Mouse (Mus musculus) liver, embryonic 13.5 days (tissue): Measurements from ENCODE around the gene Lrfn4. TPM values are rescaled to one million over a fixed set of nuclear protein-coding genes. Genes with fewer than 3 reads are reported as not detected.
"Not testable (repeated sequence)": the region's sequence is repeated elsewhere in the genome, so short reads cannot be mapped to it uniquely, and the experiment has no call there.

Experiments used
- ATAC-seq: fragments of 200-750 bp; cut with Nextera tagmentation; 2 replicates; pipeline ENCODE4 v1.8.0; 2017; ENCODE audit warnings: low read depth, mild to moderate bottlenecking, moderate number of reproducible peaks, moderate library complexity
- DNase-seq: peaks from one replicate; pipeline ENCODE4 v3.0.0; 2022
- H3K27ac ChIP-seq: fragments of 300-500 bp; sonication (generic); 2 replicates; pipeline ENCODE4 v1.5.1; 2015; ENCODE audit warnings: moderate library complexity, mild to moderate bottlenecking, inconsistent platforms
- H3K27me3 ChIP-seq: fragments of 300-500 bp; sonication (generic); 2 replicates; pipeline ENCODE4 v1.6.1; 2015; ENCODE audit warnings: mild to moderate bottlenecking, inconsistent platforms
- H3K36me3 ChIP-seq: fragments of 300-500 bp; sonication (generic); 2 replicates; pipeline ENCODE4 v1.6.1; 2015; ENCODE audit warnings: mild to moderate bottlenecking, inconsistent platforms
- H3K4me1 ChIP-seq: fragments of 300-500 bp; sonication (generic); replicated peaks from 2 replicates; pipeline ENCODE4 v1.6.1; 2015; ENCODE audit warnings: inconsistent platforms
- H3K4me2 ChIP-seq: fragments of 300-500 bp; sonication (generic); 2 replicates; pipeline ENCODE4 v1.6.1; 2015; ENCODE audit warnings: inconsistent platforms, mild to moderate bottlenecking, moderate library complexity
- H3K4me3 ChIP-seq: fragments of 300-500 bp; sonication (generic); replicated peaks from 2 replicates; pipeline ENCODE4 v1.5.1; 2015; ENCODE audit warnings: mild to moderate bottlenecking, inconsistent platforms
- H3K9ac ChIP-seq: fragments of 300-500 bp; sonication (generic); 2 replicates; pipeline ENCODE4 v1.6.1; 2015; ENCODE audit warnings: mild to moderate bottlenecking, inconsistent platforms
- H3K9me3 ChIP-seq: fragments of 300-500 bp; sonication (generic); replicated peaks from 2 replicates; pipeline ENCODE4 v1.6.1; 2016; ENCODE audit warnings: inconsistent platforms
- WGBS: fragments of 180-500 bp; shearing (Covaris S2); methylation state at CpG from one replicate; pipeline ENCODE4 v1.1.7; 2015; ENCODE audit not compliant: insufficient replicate concordance; 5-methylcytosine and 5-hydroxymethylcytosine counted together
- polyA plus RNA-seq: library from polyadenylated mRNA; unstranded; fragments of >200 nt; fragmentation: Nextera tagmentation; extraction: Ambion mirVana; gene quantifications from 2 replicates; pipeline ENCODE4 v1.2.1, GENCODE M21; 2015

Lrfn4 gene
- polyA plus RNA-seq, 1 experiment from 2014 or later, result 0.59 TPM

DNA sequence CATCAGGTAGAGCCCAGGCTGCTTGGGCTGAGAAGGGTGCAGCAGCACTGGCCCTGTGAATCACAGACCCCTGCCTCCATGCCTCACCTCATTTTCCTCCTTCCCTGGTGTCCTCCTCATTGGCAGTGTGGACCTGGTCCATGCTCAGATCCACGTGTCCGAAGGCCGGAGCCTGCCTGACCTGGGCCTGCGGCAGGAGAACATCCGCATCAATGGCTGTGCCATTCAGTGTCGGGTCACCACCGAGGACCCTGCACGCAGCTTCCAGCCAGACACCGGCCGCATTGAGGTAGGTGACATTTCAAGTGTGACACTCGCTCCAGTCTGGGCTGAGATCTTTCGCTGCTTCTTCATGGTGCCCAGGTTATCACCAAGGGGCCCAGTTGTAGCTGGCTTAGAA lies 8.1 kb downstream of the Lrfn4 start:
- H3K9ac ChIP-seq, result no peak overlapping the region
- H3K4me3 ChIP-seq, result no peak overlapping the region
- H3K27me3 ChIP-seq, result no peaks in the 10 kb centered on the region
- DNase-seq (no peak), ATAC-seq (no peak)
- H3K36me3 ChIP-seq, result peaks cover 7% of the 10 kb centered on the region
- H3K4me1 ChIP-seq, result peaks cover 27% of the 10 kb centered on the region
- H3K4me2 ChIP-seq, result no peak overlapping the region
- H3K9me3 ChIP-seq, result no peaks in the 10 kb centered on the region
- 87% methylated on average over 12 of the region's 12 CpGs for WGBS
- H3K27ac ChIP-seq, result no peak overlapping the region

DNA sequence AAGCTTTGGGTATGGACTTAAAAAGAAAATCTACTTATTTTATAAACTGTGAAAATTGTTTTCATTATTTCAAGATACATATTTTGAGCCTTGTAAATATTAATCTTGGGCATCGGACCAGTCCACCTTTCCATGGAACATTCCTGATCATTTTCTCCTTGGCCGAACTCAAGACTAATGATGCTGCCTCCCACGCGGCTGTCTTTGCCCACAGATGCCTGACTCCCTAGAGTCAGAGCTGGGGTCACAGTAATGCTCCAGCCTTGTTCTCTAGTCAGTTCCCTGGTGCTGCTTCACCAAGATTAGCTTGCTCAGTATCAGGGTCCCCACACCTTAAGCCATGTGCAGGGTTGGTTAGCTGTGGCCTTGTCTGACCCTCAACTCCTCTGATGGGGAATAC lies 9.8 kb downstream of the Lrfn4 start:
- Histone ChIP-seq H3K4me3 (no peak overlapping the region), H3K4me2 (no peak overlapping the region), H3K9ac (no peak overlapping the region), H3K27ac (no peak overlapping the region; the same call in 1 of the 2 replicates), H3K4me1 (peaks cover 27% of the 10 kb centered on the region), H3K36me3 (peaks cover 15% of the 10 kb centered on the region), H3K9me3 (no peaks in the 10 kb centered on the region), H3K27me3 (no peaks in the 10 kb centered on the region)
- DNase-seq, result no peak
- whole genome bisulfite sequencing, result 81% methylated on average over 4 of the region's 4 CpGs
- no peak for ATAC-seq

DNA sequence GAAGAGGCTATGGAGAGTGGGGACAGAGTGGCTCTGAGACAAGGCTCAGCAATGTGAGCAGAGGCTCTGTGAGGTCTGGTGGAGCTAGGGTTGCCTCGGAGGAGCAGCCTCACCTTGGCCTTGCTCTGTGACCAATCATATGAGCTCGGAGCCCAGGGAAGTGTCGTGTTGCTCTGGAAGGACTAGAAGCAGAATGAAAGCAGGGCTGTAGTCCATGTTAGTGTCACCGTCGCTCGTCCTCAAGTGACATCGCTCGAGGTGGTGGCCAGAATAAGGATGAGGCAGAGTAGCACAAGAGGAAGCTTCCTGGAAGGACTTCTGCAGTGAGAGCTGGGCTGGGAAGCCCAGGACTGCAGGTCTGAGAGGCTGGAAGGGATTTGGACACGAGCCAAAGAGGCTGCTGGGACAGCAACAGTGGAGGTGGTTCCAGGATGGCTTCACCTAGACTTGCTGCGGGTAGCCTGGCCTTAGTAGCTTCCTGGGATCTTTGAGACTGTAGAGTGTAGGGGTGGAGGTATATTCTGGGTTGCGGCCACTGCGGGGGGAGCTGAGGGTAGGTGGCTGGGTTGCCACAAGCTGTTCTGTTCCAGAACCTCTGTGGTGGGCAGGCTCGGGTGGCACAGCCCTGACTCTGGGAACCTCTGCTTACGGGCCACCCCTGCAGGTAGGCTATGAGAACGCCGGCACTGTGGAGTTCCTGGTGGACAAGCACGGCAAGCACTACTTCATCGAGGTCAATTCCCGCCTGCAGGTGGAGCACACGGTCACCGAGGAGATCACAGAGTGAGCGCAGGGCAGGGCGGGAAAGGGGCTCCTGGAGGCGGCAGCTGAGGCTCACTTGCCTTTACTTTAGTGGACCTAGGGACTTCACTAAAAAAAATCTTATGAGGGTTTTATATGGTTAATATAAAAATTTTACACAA lies 11.4 kb downstream of the Lrfn4 start:
- DNase-seq (no peak), ATAC-seq (peak; percentile 46)
- 40% methylated on average over 24 of the region's 24 CpGs for WGBS
- H3K4me1 ChIP-seq, result peaks cover 27% of the 10 kb centered on the region
- no peak overlapping the region for H3K4me2 ChIP-seq
- H3K9me3 ChIP-seq, result no peaks in the 10 kb centered on the region
- no peak overlapping the region for H3K4me3 ChIP-seq
- no peak overlapping the region for H3K27ac ChIP-seq
- H3K9ac ChIP-seq, result no peak overlapping the region; the same call in 1 of the 2 replicates
- H3K36me3 ChIP-seq, result peaks cover 15% of the 10 kb centered on the region
- no peaks in the 10 kb centered on the region for H3K27me3 ChIP-seq

DNA sequence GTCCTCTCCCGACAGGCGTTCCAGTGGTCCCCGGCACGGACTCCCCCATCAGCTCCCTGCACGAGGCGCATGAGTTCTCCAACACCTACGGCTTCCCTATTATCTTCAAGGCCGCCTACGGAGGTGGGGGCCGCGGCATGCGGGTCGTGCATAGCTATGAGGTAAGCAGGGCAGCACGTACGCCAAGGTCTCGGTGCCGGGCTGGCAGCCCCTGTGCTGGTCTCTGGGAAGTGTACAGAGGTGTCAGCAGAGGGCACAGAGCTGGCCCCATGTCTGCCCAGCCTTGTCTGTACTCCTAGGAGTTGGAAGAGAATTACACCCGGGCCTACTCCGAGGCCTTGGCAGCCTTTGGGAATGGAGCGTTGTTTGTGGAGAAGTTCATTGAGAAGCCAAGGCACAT lies 13.0 kb downstream of the Lrfn4 start:
- DNase-seq, result no peak
- no peak overlapping the region for H3K4me3 ChIP-seq
- H3K9ac ChIP-seq, result no peak overlapping the region
- ATAC-seq, result no peak
- 87% methylated on average over 20 of the region's 20 CpGs for WGBS
- H3K4me1 ChIP-seq, result peaks cover 32% of the 10 kb centered on the region
- no peak overlapping the region for H3K27ac ChIP-seq
- peaks cover 15% of the 10 kb centered on the region for H3K36me3 ChIP-seq
- no peaks in the 10 kb centered on the region for H3K27me3 ChIP-seq
- no peak overlapping the region for H3K4me2 ChIP-seq
- H3K9me3 ChIP-seq, result no peaks in the 10 kb centered on the region

DNA sequence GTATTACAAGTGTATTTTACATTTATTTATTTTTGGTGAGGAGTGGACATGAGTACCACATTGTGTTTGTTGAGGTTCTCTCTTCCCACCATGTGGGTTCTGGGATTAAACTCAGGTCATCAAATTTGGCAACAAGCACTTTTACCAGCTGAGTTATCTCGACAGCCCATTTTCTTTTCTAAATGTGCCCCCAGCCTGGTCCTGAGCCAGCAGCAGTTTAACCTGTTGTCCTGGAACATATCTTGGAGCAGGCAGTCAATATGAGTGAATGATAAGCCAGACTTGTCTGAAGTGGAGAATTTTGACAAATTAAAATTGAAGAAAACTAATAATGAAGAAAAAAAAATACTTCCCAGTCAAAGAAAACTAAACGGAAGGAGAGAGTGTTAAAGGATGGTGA lies 19.4 kb downstream of the Lrfn4 start:
- DNase-seq, result no peak
- Histone ChIP-seq H3K27me3 (no peaks in the 10 kb centered on the region), H3K4me3 (no peak overlapping the region), H3K27ac (no peak overlapping the region), H3K9ac (no peak overlapping the region), H3K4me2 (no peak overlapping the region), H3K36me3 (no peaks in the 10 kb centered on the region), H3K9me3 (no peaks in the 10 kb centered on the region), H3K4me1 (peaks cover 7% of the 10 kb centered on the region; the same call in 1 of the 2 replicates)
- WGBS, result 53% methylated on average over 2 of the region's 2 CpGs
- no peak for ATAC-seq

DNA sequence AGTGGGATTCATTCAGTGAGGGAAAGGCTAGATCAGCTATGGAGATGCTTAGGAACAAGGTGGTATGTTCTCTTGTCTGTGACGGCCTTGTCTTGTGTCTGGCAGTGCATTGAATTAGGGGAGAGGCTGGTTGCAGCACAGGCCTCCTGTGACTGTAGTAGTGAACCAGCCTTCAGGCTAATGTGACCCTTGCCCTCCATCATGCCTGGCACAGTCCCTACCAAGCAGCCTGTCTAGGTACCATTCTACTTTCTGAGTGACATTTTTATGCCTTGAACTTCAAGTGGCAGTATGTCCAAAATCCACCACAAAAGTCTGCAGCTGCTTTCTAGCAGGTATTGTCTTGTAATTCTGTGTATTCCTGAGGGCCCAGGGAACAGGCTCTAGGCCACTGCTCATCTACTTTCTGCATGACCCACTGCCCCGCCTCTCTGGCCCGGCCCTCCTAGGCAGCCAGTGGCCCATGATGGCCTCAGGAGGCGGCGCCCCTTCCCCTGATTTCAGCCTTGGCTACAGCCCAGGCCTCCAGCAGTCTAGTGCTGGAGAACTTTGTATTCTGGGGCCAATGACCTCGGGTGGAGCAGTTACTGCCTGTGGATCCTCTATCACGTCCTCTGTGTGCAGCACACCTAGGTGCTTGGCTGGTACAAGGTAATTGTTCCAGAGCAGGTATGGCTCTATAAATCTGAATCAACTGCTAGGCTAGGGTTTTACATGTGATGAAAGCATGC lies 21.5 kb downstream of the Lrfn4 start:
- Histone ChIP-seq H3K27me3 (no peaks in the 10 kb centered on the region), H3K27ac (no peak overlapping the region), H3K4me2 (no peak overlapping the region), H3K9me3 (no peaks in the 10 kb centered on the region), H3K4me3 (no peak overlapping the region), H3K9ac (no peak overlapping the region), H3K4me1 (peaks cover 10% of the 10 kb centered on the region), H3K36me3 (no peaks in the 10 kb centered on the region)
- ATAC-seq (peak; percentile 64; the same call in 1 of the 2 replicates), DNase-seq (no peak)
- WGBS, result 45% methylated on average over 7 of the region's 7 CpGs

- Histone ChIP-seq H3K27me3 (0 out of 2 replicates have a peak, but pooled peaks cover 7% of the 10 kb centered on the region), H3K9ac (no peak overlapping the region), H3K9me3 (no peaks in the 10 kb centered on the region), H3K4me3 (no peak overlapping the region), H3K4me1 (peaks cover 8% of the 10 kb centered on the region; the same call in 1 of the 2 replicates), H3K27ac (no peak overlapping the region), H3K36me3 (no peaks in the 10 kb centered on the region), H3K4me2 (no peak overlapping the region)
- WGBS, result 82% methylated on average over 3 of the region's 3 CpGs
- DNase-seq, result no peak
- ATAC-seq, result no peak
Measured at GRCm38 (mm10) chr19:4590025-4590424, 25.4 kb downstream of the Lrfn4 start.

DNA sequence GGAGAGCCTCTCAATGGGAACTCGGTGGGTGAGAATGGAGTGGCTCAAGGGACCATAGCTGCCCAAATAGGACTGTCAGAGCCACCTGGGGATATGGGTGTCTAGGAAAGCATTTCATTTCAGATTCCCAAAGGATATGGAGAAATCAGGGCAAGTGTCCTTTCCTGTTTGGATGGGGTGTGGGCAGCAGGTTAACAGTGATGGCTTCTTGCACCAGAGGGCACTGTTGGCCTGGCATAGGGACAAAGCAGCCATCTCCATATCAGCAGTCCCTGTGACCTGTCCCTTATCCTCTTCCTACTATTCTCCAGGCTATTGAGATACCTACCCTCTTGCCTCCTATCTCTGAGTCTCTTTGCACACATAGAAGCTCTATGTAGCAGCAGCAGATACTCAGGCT lies 26.4 kb downstream of the Lrfn4 start:
- Histone ChIP-seq H3K27ac (no peak overlapping the region), H3K4me2 (no peak overlapping the region), H3K9me3 (no peaks in the 10 kb centered on the region), H3K9ac (no peak overlapping the region), H3K4me1 (peaks cover 8% of the 10 kb centered on the region; the same call in 1 of the 2 replicates), H3K27me3 (0 out of 2 replicates have a peak, but pooled peaks cover 7% of the 10 kb centered on the region), H3K4me3 (no peak overlapping the region), H3K36me3 (no peaks in the 10 kb centered on the region)
- 52% methylated on average over 1 of the region's 1 CpGs for WGBS
- ATAC-seq (no peak), DNase-seq (no peak)

DNA sequence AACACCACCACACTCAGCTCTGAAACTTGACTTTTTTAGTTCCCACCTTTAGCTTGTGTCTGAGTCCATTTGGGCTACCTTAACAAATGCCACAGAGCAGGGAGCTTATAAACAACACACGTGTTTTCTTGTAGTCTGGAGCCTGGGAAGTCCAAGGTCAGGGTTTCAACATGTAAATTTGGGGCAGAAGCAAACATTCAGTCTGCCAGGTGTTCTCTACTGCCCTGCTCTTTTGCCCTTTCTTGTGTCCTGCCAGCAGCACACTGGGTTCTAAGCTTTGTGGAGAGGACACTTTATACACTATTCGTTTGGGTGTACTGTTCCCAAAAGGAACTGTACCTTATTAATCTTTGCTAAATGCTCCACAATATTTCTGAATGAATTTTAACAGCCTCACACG lies 27.0 kb downstream of the Lrfn4 start:
- no peak overlapping the region for H3K4me3 ChIP-seq
- WGBS, result 44% methylated on average over 3 of the region's 3 CpGs
- H3K9me3 ChIP-seq, result no peaks in the 10 kb centered on the region
- DNase-seq (no peak), ATAC-seq (no peak)
- no peaks in the 10 kb centered on the region for H3K36me3 ChIP-seq
- H3K4me1 ChIP-seq, result peaks cover 8% of the 10 kb centered on the region; the same call in 1 of the 2 replicates
- no peak overlapping the region for H3K27ac ChIP-seq
- H3K9ac ChIP-seq, result no peak overlapping the region
- H3K4me2 ChIP-seq, result no peak overlapping the region
- 0 out of 2 replicates have a peak, but pooled peaks cover 7% of the 10 kb centered on the region for H3K27me3 ChIP-seq

DNA sequence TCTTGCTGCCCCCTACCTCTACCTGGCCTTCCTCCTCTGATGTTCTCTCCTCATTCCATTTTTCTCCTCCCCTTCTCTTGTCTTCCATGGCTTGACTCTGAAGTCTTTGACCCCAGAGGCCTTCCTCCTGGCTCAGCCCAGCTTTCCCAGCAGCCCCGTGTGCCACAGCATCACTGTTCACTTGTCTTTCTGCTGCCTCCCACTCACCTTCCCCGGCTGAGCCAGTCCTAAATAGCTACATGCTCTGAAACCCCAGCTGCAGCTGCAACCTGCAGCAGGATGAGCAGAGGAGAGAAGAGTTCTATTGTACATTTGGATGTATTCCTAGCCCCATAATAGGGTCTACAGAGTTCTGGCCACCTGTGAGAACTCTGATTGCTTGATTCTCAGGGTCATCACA lies 28.0 kb downstream of the Lrfn4 start:
- Histone ChIP-seq H3K4me2 (no peak overlapping the region), H3K4me3 (no peak overlapping the region), H3K9ac (no peak overlapping the region), H3K4me1 (peaks cover 8% of the 10 kb centered on the region; the same call in 1 of the 2 replicates), H3K27ac (no peak overlapping the region), H3K27me3 (0 out of 2 replicates have a peak, but pooled peaks cover 7% of the 10 kb centered on the region), H3K9me3 (no peaks in the 10 kb centered on the region), H3K36me3 (no peaks in the 10 kb centered on the region)
- DNase-seq (no peak), ATAC-seq (no peak)
- WGBS, result 44% methylated on average over 2 of the region's 2 CpGs

- not testable (repeated sequence) for H3K27ac ChIP-seq, H3K27me3 ChIP-seq, DNase-seq, H3K9me3 ChIP-seq, H3K4me2 ChIP-seq, H3K9ac ChIP-seq, H3K4me1 ChIP-seq, H3K4me3 ChIP-seq, ATAC-seq, H3K36me3 ChIP-seq
Measured at GRCm38 (mm10) chr19:4586783-4587182, 28.7 kb downstream of the Lrfn4 start.
